Mouse (Mus musculus) cerebellum, adult (tissue): ENCODE measurements around the gene Tceanc.
A peak's percentile ranks its signal among the peaks of the same experiment; 100 is the strongest.
"Not testable (repeated sequence)": the region's sequence is repeated elsewhere in the genome, so short reads cannot be mapped to it uniquely, and the experiment has no call there.

Experiments used
- ATAC-seq: cut with Nextera tagmentation; 2 replicates; pipeline ENCODE4 v1.9.2; 2017; ENCODE audit warnings: mild to moderate bottlenecking, moderate library complexity, mixed read lengths; ENCODE audit not compliant: insufficient number of reproducible peaks, low FRiP score, low TSS enrichment

Tceanc gene

DNA sequence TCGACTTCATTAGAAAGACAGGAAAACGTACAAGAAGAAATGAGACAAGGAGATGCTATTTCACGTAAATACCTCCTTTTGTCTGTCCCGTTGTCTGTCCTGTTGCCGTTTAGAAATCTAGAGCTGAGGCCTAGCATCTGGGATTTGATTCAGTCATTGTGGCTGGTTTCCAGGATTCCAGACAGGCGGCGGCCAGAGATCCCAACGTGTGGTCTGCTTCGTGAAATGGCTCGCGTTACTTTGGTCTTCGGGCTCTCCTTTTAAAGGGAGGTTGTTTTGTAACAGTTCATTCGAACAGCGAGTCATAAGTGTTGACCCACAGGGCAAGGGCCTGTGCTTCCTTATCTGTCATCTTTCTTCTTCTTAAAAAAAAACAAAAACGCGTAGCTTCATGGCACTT is at the start of gene Tceanc:
TSS of gene Tceanc (minus strand) at position 223 of the 400 bp plus-strand sequence.
- no peak for ATAC-seq

DNA sequence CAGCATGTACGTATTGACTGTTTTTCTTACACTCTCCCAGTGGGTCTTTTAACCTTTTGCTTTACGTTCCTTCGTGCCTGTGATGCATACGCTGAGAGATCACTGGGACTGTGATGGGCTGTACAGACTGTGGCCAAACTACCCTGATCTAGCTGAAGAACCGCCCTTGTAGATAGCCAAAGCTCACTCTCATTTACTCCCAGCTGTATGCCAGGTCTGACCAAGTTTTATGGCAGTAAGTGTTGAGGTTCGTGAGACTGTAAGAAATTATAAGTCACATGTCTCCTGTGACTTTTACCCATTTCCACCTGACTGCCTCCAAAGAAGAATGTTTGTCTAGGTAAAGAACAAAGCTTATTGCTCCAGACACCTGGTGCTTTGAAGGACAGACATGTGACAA is 47.6 kb upstream of the Tceanc start:
- no peak for ATAC-seq

DNA sequence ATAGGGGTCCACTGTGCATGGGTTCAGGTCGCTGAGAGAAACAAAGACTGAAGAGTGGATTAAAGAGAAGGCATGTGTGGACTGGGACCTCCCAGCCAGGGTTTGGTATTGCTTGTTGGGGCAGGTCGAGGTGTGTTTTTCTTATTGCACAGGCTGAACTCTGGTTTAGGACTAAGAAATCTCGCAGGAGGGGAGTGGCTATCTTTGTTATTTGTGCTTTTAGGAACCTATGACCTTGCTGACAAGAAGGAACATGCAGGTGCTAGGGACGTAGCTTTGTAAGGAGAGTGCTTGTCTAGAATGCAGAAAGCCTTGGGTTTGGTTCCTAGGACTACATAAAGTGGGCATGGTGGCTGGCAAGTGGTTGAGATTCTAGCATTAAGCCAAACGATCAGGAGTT is 47.0 kb upstream of the Tceanc start:
- no peak for ATAC-seq

DNA sequence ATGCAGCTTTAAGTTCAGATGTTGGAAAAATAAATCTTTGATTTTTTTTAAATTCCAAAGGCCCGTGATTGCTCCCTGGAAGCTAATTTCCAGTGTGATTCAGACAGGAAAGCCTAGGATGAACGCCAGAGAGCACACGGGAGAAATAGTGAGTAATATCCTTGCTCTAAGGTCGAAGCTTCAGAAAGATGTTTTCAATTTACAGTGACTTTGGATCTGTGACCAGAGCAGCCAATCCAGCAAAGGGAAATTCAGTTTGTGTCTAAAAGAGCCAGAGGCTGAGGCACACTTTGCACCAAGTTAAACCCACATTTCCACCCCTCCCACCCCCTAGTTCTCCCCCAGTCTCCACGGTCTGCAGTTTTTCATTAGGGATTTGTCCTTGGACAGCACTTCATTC is 46.5 kb upstream of the Tceanc start:
- ATAC-seq, result no peak

DNA sequence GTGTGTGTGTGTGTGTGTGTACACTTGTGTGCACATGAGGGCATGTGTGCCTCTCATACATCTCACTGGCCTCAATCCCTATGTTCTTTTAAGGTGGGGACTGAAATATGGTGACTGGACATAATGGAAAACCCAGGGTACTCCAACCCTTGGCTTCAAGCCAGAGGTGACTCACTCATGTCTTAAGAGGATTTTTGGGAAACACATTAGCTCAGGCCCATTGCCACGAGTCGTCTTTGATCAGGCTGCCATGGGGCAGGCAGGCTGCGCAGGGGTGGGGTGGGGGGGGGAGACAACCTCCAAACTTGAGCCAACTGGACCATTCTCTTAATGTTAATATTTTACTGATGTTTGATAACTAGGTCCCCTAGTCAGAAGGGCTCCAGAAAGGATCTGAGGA is 41.0 kb upstream of the Tceanc start:
- no peak for ATAC-seq

DNA sequence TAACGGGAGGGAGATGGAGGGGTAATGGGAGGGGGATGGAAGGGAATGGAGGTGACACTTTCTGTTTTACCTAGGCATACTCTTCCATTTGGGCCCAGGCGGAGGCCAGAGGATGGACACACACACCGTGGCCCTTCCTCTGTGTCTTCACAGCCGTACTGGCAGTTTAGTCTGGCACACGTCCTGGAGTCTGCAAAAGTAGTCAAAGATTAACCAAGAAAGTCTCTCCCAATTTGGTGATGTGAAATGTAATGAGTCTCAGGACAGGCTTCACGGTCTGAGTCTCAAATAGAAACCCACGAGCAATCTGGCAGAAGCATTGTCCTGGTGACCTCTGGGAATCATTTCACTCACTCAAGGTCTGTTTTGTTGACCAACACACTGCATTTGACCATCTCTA is 34.0 kb upstream of the Tceanc start:
- ATAC-seq, result no peak

DNA sequence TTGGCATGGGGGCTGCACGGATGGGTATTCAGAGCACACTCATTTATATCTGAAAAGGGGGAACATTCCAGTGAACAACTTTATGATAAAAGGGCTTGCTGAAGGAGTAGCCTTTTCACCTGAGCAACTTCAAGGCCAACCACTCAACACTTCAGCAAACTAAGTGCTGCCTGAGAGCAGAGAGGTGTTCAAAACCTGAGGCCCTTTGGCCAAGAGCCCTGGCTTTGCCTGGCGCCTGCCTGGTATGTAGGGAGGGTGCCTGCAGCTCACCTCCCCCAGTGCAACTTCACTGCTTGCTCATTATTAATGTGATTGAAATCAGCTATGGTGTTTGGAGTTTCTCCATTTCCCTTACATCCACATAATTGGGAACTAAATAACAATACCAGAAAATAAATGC is 28.1 kb upstream of the Tceanc start:
- no peak for ATAC-seq

DNA sequence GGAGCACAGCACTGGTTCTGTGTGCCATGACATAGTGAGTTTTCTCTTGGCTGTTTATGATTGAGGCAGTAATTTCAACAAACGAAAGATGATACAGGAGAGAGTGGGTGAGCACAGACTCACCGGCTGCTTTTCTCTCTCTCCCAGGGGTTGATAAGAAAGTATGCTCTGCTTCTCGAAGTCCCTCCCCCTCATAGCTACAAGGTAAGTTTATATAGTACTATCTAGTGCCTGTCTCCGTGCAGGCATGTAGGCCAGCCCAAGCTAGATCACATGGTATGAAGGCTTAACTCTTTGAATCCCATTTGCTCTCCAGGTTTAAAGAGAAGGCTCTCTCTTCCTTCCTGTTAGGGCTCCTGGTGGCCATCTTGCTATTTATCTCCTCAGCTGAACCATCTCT is 16.8 kb upstream of the Tceanc start:
- no peak for ATAC-seq

DNA sequence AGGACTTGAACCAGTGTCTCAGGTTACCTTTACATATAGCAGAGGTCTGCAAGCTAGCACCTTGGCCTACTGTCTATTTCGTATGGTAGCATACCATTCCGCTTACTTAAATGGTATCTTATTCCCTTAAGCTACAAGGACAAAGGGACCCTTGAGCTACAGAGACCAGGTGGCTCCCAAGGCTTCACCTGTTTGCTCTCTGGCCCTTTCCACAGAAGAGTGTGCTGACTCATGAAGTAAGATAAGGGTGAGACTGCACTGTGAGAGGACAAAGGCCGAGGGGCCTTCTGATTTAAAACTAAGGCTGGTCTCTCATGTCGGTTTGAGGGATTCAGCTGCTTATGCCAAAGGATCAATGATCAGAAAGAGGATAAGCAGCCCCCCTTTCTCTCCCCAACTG is 15.1 kb upstream of the Tceanc start:
- no peak for ATAC-seq

DNA sequence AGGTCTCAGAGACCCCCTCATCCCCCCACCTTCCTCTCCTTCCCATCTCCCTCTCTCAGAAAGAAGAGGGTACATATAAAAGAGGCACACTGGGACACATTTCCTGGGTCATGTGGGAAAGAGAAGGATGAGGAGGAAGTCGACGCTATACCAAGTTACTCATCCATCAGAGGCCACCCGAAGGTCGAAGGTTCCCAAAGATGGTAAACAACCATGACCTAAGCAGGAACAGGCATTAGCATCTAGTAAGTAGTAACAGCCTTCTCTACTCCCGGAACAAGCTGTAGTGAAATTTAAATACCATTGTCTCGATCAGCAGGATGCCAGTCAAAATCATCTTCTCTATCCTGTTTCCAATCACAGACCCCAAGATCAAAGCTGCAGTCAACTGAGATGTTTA is 13.3 kb upstream of the Tceanc start:
- no peak for ATAC-seq

DNA sequence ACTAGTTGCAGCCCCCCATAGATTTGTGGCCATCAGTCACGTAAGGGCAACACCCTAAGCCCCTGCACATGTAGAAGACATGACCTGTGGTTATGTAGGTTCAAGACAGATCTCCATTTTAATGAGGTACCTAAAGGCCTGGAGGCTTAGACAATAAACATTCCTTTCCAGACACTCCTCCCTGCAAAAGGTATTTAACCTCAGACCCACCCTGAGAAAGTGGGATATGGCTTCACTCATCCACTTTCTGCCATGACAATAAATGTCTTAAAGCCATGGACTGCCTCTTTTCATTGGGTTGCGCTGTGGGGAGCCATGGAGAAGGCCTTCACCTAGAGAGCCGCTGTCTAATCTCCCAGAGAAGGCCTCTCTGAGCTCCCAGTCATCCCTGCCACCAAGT is 9.8 kb upstream of the Tceanc start:
- no peak for ATAC-seq

DNA sequence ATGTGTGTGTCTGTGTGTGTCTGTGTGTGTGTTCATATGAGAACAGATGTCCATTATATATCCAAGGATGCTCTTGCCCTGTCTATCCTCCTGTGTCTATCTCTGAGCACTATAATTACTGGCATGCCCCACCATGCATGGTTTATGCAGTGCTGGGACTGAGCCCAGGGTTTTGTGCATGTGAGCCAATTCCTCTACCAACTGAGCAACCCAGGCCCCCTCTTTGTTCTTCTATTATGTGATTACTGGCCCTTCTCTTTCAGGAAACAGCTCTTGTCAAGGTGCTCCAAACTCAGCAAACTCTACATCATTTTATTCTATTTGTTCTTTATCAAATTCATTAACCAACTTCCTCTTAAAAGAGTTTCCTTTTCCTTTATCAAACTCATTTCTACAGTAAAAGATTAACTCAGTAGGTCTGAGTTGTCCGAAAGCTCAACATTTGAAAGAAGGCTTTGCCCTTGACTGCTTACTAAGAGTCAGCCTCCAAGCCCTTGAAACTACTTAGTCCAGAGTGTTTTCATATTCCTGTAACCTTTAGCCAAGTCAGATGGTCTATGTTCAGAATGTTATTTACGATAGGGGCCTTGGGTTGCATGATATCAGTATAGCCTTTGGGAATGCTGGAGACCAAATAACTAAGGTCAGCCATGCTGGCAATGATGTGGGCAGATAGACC is 7.4 kb upstream of the Tceanc start:
- no peak for ATAC-seq

DNA sequence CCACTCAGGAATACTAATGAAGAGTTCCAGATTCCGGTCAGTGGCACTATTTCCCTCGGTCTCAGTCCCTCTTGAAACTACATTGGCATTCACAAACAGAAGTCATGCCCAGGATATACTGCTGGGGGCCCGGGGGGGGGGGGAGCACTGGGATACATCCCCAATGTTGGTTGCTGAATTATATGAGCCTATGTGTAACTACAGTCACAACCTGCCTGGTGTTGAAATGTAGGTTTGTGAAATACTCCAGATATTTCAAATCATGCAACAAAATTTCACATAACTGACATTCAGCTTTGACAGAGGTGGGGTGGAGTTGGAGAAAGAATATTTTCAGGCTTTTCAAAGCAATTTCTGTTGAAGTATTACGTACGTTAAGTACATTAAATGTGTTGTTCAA is 2.4 kb upstream of the Tceanc start:
- ATAC-seq, result no peak

DNA sequence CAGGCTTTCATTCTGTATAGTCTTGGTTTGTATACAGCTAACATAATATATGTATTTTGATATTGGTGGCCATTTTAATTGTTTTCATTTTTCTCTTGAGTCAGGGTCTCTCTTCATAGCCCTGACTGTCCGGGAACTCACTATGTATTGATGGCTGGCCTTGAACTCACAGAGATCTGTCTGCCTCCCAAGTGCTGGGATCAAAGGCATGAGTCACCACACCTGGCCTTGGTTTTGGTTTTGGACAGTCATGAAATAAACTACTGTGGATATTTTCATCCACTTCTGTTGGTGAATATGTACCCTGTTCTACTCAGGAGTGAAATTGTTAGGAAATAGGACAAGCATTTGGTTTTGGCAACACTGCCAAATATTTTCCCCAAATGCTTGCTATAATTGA is 1.7 kb downstream of the Tceanc start:
- no peak for ATAC-seq

DNA sequence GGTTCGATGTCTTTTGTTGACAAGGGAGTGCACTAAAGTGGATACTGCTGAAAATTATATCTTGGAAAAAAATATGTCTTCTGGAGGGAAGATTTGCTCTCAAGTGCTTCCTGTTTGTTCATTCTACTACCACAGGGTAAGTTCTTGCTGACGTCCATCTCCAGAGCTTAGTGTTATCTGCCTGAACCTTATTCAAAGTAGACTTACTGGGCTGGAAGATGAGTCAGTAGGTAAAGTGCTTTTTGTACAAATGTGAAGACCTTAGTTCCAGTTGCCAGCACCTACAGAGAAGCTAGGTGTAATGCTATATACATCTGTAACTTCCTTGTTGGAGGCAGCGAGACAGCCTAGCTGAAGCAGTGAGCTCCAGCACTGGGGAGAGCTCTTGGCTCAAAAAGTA is 2.4 kb downstream of the Tceanc start:
- no peak for ATAC-seq

DNA sequence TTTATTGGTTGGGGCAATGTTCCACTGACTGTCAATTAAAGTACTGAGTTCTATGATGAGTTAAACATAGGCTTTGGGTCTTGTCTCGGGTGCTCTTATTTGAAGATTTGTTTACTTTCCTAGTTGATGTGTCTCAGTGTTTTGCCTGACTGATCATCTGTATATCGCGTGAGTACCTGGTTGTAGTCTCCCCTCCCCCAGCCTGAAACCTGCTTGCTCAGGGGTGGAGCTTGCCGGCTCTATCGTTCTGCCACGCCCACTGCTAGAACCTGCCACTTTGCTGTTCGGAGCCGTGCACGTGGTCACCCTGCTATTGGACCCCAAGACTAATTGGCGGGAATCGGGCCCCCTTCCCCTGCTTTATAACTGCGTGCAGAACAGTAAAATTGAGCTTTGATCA is 4.3 kb downstream of the Tceanc start:
- ATAC-seq, result not testable (repeated sequence)

DNA sequence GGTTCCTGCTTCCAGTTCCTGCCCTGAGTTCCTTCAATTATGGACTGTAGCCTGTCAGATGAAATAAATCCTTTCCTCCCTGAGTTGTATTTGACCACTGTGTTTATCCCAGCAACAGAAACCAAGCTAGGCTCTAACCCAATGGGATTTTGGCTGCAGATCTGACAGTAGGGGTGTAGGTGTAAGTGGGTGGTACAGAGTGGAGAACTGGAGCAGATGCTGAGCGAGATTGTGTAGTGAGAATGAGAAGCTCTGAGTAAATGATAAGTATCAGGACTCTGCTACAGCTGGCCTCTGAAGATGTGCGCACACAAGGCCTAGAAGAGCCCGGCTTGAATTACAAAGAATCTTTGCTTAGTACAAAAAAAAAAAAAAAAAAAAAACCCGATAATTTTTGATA is 6.3 kb downstream of the Tceanc start:
- no peak for ATAC-seq

DNA sequence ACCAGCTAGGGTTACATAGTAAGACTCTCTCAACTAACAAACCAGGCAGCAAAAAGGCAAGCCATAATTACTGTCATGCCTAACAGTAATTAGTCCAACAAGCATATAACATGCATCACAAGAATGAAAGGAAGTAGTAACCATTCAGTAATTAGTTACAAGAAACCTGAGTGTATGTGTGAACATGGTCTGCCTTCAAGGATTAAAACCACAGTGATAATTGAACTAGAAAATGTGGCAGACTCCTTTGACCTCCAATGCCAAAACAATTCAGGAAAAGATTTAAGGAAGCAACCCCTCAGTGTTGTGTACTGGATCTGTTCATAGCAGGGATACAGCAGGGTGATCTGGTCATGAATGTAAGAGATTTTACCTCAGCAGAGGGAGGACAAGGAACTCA is 7.3 kb downstream of the Tceanc start:
- ATAC-seq, result no peak

DNA sequence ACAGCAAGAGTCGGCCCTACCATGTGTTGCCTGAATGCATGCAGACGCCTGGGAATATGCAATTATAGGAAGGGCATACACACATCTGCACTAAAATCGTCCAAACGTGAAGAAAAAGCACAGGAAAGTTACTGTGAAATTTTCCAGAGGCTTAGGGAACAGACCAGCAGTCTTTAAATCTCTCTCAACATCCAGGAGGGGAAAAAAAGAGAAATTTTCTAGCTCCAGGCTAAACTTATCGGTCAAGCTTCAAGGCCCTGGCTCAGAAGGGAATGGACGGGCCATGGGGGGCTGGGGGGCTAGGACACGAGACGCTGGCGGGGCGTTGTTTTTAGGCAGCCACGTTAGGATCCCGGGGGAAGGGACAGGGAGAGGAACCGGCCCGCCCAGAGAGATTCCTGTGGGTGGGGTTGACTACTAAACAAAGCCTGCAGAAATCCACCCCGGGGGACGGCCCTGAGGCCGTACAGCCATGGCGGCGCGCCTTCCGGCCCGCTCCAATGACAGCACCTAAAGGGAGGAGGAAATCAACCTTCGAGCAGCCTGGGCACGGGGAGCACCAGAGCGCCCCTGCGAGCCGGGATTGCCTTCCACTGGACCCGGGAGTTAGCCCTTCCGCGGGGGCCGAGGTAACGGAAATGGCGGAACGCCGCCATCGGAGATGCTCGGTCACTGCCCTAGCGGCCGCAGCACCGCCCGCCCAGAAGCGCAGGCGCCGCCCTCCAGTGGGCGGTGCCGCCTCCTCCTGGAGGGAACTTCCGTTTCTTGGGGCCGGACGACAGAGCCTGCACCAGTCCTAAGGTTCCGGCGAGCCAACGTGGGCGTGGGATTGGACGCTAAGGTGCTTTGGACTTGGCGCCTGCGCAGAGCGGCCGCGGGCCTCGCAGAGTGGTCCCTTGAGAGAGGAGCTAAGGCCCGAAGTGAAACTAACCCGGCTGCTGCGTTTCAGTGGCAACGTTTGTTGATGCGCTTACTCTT is 8.3 kb downstream of the Tceanc start:
- peak; percentile 99 for ATAC-seq

DNA sequence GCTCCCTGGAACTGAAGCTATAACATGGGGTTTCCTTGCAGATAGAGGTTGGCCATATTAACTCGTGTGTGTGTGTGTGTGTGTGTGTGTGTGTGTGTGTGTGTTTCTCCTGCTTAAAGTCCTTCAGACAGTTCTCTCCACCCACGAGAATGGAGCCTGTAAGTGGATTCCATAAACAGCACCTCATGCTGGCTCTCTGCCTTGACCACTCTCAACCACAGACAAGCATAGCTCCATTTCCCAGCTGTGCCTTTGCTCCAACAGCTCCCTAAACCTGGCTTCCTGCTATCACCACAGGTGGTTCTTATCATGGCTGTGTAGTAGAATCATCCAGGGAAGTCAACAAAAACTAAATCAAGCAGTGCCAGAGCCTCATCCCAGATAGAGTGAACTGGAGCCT is 13.9 kb downstream of the Tceanc start:
- no peak for ATAC-seq

DNA sequence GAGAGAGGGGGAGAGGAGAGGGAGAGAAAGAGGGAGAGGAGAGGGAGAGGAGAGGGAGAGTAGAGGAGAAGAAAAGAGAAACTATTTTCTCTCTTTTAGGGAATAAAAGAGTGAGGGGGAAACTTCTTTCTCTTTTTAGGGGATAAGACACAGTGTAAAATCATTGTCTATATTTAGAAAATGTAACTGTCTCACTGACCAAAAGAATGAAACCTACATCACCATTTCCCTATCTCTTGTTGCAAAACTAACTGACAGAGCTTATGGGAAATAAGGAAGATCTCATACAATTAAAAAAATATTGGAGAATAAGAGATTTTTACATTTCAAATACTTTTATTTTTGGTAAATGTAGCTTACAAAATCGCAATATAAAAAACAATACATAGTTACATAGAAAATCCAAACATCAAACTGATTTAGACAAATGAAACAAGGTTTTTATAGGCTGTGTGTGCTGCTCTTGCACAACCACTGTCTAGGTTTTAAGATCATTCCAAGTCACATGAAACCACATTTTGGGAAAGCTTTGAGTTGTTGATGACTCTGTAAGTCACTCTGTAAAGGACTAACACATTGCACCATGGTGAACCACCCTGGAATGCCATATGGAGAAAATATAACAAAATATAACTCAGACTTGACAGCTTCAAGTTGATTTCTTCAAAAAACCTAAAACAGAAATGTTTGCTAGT is 18.7 kb downstream of the Tceanc start:
- no peak for ATAC-seq
